Mouse (Mus musculus) 416B (cell line): ENCODE results near the gene Rbfox1.

Experiments
- DNase-seq: peaks from one replicate; pipeline ENCODE4 v3.0.0; 2011; ENCODE audit warnings: low read depth

Rbfox1 gene

DNA sequence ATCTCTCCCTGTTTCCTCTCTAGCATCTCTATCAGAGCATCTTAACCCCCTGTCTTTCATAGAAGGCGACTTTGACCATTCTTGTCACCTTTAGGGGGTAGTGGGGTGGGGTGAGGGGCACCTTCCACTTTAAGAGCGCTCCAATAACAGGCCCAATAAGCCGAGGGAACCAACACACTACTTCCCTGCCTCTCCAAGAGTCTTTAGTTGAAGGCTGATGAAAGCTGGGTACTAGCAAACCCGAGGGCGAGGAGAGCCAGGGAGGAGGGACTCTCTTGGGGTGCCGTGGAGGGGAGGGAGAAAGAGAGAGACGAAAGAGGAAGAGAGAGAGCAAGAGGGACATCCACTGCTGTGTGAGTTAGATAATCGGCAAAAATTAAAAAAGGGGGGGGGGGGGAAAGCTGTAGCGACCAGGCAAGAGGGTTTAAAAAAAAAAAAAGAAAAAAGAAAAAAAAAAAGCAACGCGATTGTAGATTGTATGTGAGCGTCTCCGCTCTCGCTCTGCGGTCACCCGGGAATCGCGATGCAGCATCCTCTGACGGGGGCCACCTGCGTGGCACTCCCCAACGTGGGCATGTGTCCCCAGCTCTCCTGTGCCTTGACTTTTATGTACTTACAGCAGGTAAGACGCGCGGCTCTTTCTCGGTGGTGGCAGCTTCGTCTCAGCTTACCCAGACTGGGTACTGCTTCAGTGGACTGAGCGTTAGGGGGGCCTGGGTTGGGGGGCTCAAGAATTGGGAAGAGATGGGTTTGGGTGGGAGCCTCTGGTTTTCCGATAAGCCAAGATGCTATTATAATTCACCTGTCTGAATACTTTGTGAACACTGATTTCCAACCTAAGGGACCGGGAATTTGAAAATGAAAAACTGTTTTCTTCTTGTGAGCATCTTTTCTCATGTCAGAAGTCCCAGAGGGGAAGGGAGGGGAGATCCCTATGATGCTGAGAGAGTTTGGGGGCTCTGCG, 1154.5 kb downstream of the Rbfox1 start:
- no peak for DNase-seq

GRCm38 (mm10) chr16:7040691-7041090, 1155.5 kb downstream of the Rbfox1 start:
- no peak for DNase-seq

GRCm38 (mm10) chr16:7047421-7047820, 1162.3 kb downstream of the Rbfox1 start:
- DNase-seq = no peak

DNA sequence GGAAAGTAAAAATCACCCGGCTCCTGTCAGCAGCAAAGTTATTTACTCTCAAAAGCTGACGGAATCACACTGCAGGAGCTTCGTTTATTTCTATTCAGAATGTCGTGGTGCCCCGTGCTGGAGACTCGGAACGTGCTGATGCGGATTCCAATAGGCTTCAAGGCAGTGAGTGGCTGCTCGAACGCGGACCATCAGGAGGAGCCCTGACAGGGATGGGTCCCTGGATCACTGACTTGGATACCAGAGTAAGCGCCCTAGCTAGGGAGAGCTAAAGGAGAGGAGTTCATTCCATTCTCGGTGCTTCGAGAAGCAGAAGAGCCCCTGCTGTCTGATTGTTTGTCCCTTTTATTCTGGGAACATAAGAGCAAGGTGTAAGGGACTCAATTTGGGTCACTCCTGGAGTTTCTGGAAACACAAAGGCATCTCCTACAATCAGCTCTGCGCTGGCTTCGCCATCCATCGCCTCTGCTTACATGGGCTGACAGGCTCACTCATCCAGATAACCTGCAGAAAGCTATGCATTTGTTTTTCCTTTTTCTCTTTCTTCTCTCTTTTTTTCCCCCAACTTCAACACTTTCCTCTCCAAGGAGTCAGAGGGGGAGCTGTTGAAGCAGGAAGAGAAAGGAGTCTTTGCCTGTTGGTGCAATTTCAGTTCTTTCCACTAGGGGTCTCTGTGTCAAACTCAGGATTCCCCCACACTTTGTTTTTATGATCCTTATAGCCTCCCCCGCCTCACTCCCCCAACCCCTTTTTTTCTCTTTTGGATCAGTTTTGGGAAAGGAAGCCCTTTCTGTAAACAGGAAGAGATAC, 1164.2 kb downstream of the Rbfox1 start:
- DNase-seq = peak; percentile 8

DNA sequence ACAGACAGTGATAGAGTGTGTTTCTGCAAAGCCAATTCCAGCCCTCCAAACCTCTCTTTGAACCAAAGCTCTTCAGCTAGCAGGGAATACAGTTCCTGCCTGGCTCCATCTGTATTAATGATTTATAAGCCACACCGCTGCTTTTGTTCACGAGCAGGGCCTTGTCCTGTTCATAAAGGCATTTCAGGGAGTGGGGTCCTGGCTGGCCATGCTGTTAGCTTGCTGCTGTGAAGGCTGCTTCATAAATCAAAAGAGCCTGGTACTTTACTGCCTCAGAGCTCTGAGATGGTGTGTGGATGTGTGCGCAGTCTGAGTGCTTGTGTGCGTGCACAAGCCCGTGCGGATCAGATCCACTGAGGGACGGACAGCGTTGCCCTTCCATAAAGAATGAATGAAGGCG, 1165.8 kb downstream of the Rbfox1 start:
- DNase-seq = no peak

DNA sequence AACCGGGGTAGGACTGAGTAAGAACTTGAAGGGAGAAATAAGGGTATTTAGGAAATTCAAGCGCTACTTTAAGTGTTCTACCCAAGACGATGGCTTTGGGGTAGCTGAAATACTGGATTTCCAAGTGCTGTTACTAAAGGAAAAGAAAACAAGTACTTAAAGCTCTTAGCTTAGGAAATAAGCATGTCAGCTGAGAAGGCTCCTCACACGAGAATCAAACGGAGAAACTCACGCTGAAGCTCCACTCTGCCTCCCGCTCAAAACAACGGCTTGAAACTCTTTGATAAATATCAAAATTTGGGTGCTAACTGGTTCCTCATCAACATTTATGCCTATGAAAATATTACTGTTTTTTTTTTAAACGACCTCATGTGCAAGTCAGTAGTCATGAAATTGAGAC, 1166.8 kb downstream of the Rbfox1 start:
- no peak for DNase-seq

DNA sequence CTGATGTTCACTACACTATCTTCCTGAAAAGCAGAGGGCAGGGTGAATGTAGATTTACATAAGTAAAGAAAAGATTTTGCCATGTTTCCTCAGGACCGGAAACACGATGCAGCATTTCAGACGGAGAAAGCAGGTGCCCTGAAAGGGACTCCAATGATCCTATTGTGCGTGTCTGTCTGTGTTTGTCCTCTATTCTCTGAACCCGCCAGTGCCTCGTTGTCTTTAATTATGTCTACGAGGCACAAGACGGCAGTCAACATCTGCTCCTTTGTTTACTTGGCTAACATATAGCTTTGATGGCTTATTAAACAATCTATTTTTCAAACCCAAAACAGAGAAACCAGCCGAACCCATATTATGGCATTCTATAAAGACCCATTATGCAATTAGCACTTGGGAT, 1167.3 kb downstream of the Rbfox1 start:
- no peak for DNase-seq

DNA sequence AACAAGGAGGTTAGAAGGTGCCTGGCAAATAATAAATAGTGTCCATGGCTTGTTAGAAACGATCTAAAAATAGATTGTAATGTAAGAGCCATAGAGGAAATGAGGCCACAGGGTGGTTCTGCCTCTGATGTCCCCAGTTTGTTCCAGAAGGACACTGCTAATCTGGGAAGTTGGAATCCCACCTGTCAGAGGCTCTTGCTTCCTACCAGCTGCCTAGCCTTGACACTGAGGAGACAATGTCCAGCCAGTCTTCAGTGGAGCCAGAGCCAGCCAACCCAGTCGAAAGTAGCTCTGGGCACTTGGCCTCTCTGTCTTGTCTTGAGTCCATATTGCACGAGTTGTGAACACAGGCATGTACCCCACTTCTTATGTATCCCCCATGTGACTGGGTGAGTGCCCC, 1172.6 kb downstream of the Rbfox1 start:
- DNase-seq = no peak

- no peak for DNase-seq
Observed at GRCm38 (mm10) chr16:7058556-7058955, 1173.4 kb downstream of the Rbfox1 start.

DNA sequence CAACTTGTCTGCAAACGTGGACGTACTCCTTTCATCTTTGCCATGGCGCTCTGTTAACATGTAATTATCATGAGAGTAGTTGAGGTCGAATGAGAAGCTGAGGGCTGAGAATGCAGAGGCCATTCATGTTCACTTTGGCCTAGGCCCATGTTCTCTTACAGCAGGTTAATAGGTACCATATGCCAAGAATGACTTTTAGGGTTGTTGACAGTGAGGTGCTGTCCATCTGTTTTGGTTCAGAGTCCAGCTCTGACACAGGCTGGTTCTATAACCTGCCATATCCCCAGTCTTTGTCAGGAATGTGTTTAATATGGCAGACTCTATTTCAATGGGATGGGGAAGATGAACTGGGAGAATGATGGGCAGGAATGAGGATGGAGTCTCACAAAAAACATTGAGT, 1174.4 kb downstream of the Rbfox1 start:
- no peak for DNase-seq

DNA sequence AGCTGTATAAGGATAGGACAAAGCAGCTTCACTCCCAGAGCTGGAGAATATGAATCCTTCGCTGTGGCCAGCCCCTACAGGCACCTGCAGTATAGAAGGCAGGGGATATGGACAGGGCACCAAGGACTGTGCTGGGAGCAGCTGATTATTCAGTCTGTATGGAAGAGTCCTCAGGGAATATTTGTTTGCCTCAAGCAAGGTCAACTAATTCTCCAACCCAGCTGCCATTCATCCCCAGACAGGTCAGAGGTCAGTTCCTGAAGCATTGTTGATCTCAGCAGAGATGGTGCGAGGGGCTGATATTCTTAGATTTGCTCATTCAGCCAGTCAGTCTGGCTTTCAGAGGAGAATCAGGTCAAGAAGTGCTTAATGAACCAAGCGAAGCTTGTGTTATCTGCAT, 1175.7 kb downstream of the Rbfox1 start:
- DNase-seq = no peak

GRCm38 (mm10) chr16:7062512-7062911, 1177.4 kb downstream of the Rbfox1 start:
- no peak for DNase-seq

DNA sequence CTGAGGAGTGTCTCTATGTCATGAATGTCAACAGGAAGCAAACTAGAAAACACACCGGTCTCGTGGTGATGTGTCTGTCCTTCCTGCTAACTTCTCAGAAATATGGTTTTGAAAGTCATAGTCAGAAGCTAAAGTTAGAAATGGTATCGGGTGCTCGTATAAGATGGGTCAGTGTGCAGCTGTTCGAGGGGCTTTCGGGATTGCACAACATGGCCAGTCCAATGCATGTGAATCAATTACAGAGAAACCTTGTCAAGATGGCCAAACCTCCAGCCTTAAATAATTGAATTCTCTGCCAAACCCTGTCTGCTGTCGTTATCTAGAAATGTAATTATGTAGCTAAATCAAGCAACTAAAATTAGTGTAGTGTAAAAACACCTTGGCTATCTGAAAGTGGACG, 1182.0 kb downstream of the Rbfox1 start:
- DNase-seq = no peak

- DNase-seq = no peak
Observed at GRCm38 (mm10) chr16:7069599-7069998, 1184.4 kb downstream of the Rbfox1 start.

GRCm38 (mm10) chr16:7074786-7075185, 1189.6 kb downstream of the Rbfox1 start:
- DNase-seq = no peak

DNA sequence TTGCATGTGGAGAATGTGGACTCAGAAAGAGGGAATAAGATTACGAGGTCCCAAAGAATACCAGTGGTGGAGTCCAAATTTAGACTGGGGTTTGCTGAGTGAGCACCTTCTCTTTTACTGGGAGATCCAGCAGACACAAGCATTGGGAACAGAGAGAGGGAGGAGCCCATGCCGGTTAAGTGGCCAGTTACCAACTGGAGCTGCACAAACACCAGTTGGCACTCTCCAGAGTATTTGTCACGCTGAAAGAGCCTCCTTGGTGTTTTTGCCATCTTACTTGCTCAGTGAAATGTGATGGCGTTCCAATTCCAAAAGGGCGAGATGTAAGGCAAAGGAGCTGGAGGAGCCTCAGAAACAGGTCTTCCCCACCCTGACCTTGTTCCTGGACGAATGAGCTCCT, 1190.6 kb downstream of the Rbfox1 start:
- no peak for DNase-seq

GRCm38 (mm10) chr16:7076305-7076704, 1191.2 kb downstream of the Rbfox1 start:
- no peak for DNase-seq

GRCm38 (mm10) chr16:7076707-7077106, 1191.6 kb downstream of the Rbfox1 start:
- no peak for DNase-seq

GRCm38 (mm10) chr16:7081074-7081568, 1196.0 kb downstream of the Rbfox1 start:
- DNase-seq = no peak

- no peak for DNase-seq
Observed at GRCm38 (mm10) chr16:7081684-7082255, 1196.6 kb downstream of the Rbfox1 start.

- DNase-seq = no peak
Observed at GRCm38 (mm10) chr16:7083937-7084336, 1198.8 kb downstream of the Rbfox1 start.

DNA sequence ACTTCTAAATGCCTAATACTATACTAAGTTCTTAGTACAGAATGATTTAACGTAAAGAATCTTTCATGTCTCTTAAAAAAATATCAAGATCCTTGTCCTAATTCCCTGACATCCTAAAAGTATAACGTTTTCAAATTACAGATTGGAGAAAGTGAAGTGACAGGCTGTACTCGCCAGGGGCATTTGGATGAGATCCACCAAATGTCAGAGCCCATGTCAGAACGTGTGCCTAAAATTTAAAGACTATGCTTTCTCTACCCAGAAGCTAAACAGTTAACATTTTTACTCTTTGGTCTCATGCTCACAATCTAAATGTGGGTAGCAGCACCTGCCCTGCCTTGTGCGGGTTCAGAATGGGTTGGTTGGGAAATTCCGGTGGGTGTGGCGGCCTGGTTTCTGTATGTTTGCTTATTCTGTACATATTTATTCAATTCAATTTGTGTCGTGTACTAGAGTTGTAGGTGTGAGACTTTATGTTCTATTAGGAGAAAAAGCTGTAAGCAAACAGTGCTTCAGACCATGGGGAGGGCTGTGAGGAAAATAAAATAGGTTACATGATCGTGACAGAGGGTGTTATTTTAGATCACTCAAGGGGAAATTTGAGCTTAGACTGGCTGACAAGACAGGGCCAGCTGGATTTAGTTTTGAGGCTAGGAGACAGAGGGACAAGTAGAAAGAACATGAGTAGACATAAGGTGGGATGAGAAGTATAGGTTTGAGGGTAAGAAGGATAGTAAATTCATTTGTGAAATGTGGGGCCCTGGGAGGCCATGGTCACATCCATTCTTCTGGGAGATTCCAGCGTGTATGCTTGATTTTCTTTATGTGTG, 1203.7 kb downstream of the Rbfox1 start:
- DNase-seq = no peak
